Mouse (Mus musculus): ENCODE data around the gene Plekhg4. TPM values are rescaled to one million over a fixed set of nuclear protein-coding genes. Genes with fewer than 3 reads are reported as not detected.

Gene Plekhg4
- 0.25 and 0.50 TPM in 2 replicates for polyA plus RNA-seq (2012; rRNA removed)

DNA sequence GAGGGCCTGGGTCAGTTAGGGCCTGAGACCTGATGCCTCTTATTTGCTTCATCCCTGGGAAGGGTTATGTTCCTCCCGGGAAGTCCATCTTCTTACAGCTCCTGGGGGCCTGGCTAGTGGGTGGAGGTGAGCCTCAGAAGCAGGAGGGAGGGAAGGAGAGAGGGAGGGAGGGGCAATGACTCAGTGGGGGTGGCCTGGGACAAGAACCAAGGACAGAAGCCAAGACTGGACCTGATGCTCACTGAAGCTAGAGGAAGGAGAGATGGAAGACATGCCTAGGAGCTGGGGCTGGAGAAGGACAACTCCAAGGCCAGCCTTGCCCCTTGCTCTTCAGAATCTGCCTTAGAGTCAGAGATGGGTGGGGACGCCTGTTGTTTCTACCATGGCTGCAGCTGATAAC lies at the start of gene Plekhg4:
Gene Plekhg4 (plus strand): TSS at position 243 of the 400 bp plus-strand sequence.
- no peak for DNase-seq (ENCODE audit: low spot score)

DNA sequence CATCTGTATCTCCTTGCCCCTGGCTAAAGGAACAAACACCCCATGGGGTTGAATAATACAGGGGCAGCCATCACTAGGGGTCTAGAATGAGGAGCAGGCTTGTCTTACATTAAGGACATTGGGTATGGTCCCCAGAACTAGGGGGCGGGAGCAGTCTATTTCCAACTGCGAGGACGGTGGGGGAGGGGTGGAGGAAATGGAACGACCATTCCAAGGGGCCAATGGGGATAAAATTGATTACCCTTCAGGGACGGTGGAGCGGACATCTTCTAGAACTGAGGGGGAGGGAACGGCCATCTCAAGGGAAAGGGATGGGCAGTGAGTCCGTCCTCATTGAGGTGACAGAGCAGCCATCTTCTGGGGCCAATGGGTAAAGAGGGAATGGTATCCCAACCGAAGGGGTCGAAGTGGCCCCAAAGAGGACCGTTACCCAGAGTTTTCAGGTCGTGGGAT lies 47.4 kb upstream of the Plekhg4 start:
- DNase-seq (ENCODE audit: low spot score), result no peak

DNA sequence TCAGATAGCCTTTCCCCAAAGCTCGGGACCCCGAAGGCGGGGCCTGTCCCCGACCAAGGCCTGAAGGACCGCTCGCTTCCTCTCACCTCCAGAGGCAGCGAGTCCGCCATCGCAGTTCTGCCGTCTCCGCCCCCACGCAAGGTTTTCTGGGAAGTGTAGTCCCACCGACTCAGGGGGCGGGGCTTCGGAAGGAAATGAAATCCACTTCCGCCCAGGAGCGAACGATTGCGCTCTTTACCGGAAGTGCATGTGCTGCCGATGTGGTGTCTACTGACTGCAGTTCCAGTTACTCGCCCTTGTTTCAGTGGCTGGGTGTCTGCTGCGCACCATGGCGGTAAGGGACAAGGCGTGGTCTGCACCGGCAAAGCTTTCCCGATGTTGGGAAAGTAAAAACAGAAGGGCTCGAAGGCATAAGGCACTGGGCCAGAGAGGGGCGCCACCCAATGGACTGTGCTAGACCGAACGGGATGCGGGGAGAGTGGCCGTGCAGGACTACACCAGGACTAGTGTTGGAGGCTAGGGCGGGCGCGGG lies 46.9 kb upstream of the Plekhg4 start, which contains the start of the genes Lrrc29 and Tmem208:
Gene Lrrc29 (minus strand): TSS at position 138 of the 532 bp plus-strand sequence.
Gene Tmem208 (plus strand): TSS at position 214 of the 532 bp plus-strand sequence.
- peak; percentile 81 for DNase-seq (ENCODE audit: low spot score)

DNA sequence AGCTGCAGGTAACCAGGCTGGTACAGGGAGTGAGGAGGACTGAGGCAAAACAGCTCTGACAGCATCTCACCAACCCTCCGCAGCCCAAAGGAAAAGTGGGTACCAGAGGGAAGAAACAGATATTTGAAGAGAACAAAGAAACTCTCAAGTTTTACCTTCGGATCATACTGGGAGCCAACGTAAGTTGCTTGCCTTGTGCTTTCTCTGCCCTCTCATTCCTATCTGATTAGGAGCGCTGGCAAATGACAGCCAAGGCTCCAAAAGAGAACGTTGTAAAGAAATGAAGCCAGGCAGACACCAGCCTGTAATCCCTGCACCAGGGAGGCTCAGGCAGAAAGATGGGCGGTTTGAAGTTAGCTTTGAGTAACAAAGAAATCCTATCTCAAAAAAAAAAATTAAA lies 46.1 kb upstream of the Plekhg4 start:
- DNase-seq (ENCODE audit: low spot score), result no peak

DNA sequence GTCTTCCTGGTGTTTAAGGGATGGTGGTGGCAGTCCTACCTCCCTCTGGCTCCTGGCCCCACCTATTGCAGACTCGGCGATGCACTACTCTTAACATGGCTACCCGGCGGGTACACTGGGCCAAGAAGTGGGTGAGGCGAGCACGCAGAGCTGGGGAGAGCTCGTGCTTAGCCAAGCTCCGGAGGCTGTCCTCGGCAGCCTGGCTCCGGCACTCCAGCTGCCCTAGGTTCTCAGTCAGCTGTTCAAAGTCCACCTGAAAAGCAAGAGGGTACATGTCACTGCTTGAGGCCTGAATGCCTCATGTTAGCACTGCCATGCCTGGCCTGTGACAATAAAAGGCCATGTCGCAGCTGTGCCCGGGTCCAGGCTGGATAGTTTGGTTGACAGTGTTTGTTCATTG lies 42.7 kb upstream of the Plekhg4 start:
- DNase-seq (ENCODE audit: low spot score), result no peak

DNA sequence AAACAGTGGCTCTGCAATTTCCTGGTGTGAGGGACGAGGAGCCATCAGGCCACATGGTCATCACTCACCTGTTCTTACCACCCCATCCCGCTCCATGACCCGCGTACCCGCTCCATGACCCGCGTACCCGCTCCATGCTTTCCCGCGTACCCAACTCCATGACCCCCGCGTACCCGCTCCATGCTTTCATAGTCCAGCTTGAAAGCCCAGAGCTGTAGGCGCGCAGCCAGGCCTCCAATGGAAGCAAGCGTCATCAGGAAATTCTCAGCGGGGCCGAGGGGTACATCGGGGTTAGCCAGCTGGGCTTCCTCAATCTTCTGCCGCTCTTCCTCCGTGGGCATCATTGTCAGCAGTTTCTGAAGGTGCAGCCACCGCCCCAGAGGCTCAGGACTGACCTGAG lies 41.6 kb upstream of the Plekhg4 start:
- DNase-seq (ENCODE audit: low spot score), result no peak

DNA sequence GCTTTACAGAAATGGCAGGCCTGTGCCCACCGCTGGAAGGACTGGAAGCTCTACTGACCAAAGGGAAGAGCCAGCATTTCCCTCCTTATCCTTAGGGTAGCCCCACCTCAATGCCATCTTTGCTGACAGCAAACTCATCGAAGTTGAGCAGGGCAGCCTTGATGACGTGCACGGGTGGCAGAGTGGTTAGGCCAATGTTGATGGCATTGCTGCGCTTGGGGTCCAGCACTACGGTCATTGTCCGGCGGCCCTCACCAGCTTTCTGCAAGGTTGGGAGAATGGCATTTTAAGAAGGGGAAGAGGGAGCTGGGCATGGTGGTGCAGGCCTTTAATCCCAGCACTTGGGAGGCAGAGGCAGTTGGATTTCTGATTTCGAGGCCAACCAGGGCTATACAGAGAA lies 41.1 kb upstream of the Plekhg4 start:
- DNase-seq (ENCODE audit: low spot score), result no peak

DNA sequence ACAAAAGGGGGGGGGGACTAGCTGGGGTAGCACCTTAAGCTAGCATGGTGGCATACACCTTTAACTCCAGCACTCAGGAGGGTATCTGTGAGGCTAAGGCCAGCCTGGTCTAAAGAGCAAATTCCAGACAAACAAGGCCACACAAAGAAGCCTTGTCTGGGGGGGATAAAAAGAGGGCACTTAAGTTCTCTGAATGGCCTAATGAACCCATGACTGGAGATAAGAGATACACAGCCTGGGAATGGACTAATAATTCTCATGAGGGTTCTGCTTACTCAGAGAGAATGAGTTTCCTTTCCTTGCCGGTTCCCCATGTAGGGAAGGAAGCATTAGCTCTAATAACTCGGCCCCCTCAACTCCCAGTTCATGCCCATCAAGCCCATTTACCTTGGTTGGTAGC lies 40.6 kb upstream of the Plekhg4 start:
- DNase-seq (ENCODE audit: low spot score), result no peak

DNA sequence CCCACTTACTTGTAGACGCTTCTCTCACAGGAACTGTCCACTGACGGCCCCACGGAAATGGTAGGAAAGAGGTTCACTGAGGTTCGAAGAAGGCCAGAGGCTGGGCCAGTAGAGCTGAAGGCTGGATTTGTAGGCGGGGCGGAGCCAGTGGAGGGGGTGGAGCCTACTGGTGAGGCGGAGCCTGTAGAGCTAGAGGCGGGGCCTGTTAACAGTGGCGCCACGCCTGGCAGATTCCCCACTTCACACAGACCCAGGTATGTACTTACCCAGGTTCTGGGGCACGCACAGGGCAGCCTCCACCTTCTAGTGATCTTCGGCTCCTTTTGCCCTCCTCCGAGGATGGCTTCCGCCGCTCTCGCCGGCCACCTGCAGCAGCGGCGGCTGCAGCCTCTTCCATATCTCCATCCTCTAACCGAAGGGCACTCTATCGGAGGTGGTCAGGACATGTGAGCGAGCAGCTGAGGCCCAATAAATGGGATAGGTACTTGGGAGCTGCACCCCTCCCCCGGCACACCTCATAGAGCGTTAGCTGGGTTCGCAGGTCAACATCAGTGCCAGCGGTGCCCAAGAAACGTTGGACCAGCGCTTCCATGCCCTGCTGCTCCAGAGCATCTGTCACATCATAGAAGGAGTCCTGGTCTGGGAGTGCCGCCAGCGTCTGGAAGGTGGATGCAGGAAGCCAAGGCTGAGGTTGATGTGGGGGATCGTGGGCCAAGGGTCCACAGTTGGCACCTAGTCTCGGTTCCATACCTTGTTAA lies 36.5 kb upstream of the Plekhg4 start:
- no peak for DNase-seq (ENCODE audit: low spot score)

DNA sequence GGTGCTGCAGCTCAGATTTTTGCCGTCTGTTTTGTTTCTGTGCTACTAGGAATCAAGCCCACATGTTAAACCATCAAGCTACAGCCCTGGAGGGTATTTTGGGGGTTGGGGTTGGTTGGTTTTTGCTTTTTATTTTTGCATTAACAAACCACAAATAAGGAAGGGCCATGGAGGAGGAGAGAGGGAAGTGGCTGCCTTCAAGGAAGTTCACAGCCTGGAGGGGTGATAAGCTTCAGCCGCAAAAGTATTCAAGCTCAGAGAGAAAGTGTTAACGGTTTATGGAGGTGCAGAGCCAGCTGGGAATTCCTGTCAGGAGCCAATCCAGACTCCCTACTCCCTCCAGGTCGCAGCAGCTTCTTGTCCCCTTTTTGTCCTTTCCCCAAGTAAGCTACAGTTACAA lies 34.1 kb upstream of the Plekhg4 start:
- DNase-seq (ENCODE audit: low spot score), result no peak

DNA sequence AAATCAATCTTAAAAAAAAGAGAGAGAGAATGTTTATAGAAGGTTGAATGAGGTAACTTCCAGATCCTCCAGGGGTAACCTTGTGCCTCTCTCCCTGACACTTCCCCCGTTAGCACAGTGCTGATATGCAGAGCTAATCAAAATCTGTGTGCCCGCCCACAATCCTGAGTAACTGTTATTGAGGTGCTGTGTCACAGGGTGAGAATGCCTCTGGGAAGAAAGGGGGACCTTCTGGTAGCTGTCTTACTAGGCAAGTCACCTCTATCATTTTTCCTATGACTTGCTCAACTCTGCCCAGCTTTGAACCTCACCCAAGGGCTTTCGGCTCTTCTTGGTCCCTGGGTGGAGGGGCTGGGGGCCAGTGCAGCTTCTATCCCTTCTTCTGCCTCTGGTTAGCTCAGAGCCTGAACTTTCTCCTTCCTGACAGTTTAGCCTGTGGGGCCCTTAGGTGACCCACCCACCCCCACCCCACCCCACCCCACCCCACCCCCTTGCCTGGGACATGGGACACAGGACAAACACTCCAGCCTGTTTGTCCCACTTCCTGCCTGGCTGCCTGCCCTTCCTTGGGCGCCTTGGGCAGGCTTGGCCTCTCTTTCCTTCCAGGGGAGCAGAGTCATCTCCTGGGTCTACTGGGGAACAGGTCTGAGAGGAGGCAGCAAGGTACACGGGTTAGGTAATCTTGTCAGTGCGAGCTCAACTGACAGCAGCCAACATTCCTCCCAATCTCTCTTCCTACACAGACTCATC lies 33.0 kb upstream of the Plekhg4 start:
- no peak for DNase-seq (ENCODE audit: low spot score)

DNA sequence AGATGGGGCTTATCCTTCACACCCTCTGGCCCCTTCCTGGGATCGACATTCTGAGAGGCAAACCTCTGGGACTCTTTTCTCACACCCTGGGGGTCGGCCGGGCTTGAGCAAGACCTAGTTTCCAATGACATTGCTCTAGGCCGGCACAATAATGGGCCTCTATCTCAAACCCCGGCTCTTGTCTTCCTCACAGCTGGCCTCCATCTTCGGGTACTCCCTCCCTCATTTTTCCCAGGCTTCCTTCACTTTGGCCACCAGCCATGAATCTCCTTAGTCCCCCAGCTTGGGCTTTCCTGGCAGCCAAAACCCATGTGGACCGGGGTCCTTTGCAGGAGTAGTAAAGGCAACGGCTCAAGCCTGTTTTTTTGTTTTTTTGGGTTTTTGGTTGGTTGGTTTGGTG lies 31.7 kb upstream of the Plekhg4 start:
- no peak for DNase-seq (ENCODE audit: low spot score)

DNA sequence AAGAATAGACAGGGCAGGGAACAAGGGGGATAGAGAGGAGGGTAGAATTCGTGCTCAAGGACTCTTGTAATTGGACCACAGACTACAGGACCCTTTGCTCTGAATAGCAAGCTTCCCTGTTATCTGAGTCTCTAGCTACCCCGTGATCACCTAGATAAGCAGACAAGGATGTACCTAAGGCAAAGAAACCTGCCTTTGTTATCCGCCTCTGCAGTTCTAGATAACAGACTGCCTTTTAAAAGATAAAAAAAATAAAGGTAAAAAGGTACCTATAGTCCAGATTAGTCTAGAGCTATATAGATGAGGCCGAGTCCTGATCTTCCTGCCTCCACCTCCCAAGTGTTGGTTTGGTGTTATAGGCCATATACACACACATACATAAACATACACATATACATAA lies 30.3 kb upstream of the Plekhg4 start:
- no peak for DNase-seq (ENCODE audit: low spot score)

DNA sequence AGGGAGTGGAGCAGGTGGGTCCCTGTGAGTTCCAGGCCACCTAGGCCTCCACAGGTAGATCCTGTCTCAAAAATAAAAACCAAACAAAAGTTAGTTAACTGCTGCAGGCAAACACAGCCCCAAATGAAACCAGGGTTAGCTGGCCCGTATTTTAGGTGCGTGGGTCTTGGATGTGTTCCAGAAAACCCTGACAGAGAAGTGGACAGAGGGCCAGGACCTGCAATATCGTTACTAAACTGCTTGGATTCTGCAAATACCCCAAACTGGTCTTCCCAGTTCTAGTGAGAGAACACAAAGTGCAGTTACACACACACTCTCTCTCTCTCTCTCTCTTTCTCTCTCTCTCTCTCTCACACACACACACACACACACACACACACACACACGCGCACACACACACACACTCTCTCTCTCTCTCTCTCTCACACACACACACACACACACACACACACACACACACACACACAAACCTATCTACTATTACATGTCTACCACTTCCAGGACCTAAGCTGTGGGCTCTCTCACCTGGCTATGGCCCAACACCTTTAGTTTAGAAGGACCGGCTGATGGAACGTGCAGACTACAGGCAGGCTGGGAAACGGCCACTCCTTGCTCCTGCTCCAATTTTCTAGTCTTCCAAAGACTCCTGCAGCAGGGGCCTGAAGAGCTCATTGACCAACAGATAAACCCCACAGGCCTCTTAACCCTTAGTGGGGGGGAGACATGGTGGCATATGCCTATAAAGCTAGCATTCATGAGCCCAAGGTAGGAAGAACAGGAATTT lies 29.1 kb upstream of the Plekhg4 start:
- no peak for DNase-seq (ENCODE audit: low spot score)

DNA sequence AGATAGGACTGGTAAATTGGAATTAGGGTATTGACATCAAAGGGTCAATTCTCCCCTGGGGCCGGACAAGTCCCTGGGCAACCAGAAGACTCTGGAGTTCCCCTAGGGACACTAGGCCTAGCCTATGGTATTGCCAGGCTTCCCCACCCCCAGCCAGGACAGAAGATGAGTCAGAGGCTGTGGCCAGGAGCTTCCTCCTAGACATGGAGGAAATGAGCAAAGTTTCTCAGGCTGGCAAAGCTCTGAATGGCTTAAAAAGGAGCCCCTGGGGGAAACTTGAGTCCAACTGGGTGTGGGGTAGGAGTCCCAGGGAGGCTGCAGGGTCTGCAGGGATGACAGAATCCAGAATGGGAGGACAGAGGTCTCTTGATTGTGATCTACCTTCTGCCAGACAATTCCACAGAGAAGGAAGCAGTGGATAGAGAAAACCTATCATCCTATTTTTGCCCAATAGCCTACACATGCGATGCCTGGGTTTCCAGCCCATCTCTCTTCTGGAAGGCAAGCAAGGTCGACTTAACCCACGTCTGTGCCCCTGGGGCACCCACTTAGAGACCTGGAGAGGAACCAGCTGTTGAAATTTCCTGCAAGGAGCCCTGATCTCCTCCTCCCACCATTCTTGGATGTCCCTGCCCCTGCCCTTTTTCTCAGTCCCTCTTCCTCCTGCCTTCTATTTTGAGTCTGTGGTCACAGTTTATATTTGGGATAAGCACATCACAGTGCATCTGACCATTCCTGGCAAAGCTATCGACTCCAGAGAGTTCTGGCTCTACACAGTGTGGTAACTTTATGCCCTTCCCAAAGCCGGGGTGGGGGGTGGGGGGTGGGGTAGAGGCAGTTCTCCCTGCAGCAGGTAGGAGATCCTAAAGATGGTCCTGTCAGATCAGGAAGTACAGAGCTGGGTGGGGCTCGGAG lies 27.8 kb upstream of the Plekhg4 start:
- no peak for DNase-seq (ENCODE audit: low spot score)

DNA sequence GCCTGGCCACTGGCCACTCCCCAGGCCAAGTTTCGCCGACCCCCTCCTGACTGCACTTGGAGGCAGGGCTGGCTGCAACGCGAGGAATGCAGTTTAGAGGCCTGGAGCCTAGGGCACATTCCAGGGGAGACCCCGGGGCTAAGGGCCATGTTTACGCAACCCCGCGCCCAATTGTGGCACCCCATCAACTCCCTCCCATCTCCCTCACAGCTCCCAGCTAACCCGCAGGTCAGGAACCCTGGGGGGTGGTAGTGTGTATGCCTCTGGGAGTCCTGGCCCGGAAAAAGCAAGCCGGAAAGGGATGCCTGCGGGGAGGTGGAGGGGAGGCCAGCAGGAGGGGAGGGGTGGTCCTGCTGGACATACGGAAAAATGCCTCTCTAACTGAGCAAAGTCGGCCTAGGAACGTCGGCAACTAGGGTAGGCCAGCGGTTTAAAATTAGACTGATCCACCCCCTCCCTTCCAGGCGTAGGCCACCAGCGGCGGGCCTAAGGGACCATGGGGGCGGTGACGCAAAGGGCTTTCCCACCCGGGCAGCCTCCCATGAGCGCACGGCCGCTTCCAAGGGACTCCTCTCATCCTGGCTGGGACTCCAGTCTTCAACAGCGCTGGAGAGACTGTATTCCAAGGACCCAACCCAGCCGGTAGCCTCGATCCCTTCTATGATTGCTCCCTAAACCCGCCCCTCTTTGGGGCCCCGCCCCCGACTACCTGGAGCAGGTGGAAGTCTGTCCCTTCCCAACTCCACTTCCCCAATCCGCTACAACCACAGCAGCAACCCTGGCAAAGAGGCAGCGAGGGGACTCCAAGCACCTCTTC lies 26.3 kb upstream of the Plekhg4 start:
- peak; percentile 61 for DNase-seq (ENCODE audit: low spot score)

DNA sequence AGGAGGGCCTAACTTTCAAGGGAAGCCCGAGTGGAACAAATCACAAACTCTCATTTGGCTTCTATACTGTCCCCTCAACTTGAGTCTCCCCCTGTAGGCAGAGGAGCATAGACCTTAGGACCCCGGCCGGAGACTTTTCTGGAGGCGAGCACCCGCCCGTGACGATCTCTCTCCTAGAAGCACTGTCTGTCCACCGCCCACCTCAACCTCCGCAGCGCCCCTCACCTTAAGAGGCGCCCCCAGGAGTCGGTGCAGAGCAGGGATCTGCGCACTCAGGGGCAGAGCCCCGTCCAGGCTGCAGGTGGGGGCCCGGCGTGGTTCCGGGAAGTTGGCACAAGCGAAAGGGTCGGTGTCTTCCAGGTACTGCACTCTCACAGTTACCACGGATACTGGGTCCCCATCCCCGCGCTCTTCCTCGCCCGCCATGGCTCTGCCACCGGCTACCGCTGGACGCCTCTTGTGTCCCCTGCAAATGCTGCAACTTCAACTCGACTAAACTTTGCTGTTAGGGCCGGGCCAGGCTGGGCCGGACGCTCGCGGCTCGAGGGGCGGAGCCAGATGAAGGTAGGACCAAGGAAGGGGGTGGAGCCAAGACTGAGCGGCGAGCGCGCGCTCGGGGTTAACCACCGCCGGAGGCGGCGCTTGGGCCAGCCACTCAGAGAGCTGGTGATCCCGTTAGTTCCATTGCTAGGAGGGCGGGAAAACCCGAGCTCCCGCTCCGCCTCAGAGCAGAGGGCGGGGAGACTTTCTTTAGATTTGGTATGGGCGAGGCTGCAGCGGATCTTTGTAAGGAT lies 25.4 kb upstream of the Plekhg4 start, which contains the start of gene Fhod1:
Gene Fhod1 (minus strand): TSS at position 526 of the 794 bp plus-strand sequence.
- DNase-seq (ENCODE audit: low spot score), result peak; percentile 78

DNA sequence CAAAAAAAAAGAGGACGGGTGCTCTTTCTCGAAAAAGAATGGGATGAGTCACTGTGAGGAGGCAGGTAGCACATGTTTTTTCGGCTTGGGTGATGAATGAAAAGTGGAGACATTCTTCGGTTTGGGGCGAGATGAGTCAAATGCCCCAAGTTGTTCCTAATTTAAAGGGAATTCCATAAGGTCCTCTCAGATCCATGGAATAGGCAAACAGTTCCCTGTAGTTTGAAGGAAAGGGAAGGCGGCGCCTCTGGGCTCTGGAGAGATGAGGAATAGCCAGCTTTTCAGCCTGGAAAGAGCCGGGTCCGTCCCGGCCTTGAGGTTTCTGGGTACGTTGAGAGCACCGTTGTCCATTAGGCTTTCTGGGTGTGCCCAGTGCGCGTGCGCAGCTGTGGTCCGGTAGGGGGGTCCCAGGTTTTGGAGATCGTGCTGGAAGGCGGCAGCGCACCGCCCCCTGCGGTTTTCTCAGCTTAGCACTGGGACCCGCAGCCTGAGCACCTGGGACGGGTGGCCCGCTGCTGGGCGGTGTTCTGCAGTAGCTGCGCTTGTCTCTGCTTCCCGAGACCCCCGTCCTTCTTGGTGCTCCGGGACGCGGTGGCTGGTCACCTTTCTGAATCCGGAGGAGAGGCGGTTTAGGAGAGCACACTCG lies 24.5 kb upstream of the Plekhg4 start, which contains the start of gene Slc9a5:
Gene Slc9a5 (plus strand): TSS at position 394 of the 646 bp plus-strand sequence.
- DNase-seq (ENCODE audit: low spot score), result no peak

Data from urinary bladder, adult 2 months (tissue).